Mouse (Mus musculus): ENCODE measurements around the gene Adat1. TPM values are rescaled to one million over a fixed set of nuclear protein-coding genes. Genes with fewer than 3 reads are reported as not detected.
A peak's percentile ranks its signal among the peaks of the same experiment; 100 is the strongest.

Gene Adat1
- polyA plus RNA-seq, 1 experiment from 2014 or later, result 8.9 TPM

GRCm38 (mm10) chr8:111932580-111933336 is 59.3 kb downstream of the Adat1 start:
- WGBS, result 28% methylated on average over 19 of the region's 19 CpGs
- Histone ChIP-seq H3K9ac (peak overlapping the region; percentile 87), H3K4me2 (peak overlapping the region; percentile 87), H3K4me3 (peak overlapping the region; percentile 60), H3K4me1 (peaks cover 12% of the 10 kb centered on the region), H3K27ac (peak overlapping the region; percentile 94), H3K36me3 (replicated peaks) (no peaks in the 10 kb centered on the region), H3K27me3 (replicated peaks) (no peaks in the 10 kb centered on the region), H3K9me3 (no peaks in the 10 kb centered on the region)
- no peak for ATAC-seq (replicated peaks)

GRCm38 (mm10) chr8:111931721-111932120 is 60.4 kb downstream of the Adat1 start:
- no peak overlapping the region for H3K9ac ChIP-seq
- H3K9me3 ChIP-seq, result no peaks in the 10 kb centered on the region
- H3K4me2 ChIP-seq, result no peak overlapping the region
- H3K4me1 ChIP-seq, result peaks cover 12% of the 10 kb centered on the region
- H3K27ac ChIP-seq, result no peak overlapping the region
- H3K4me3 ChIP-seq, result no peak overlapping the region
- 79% methylated on average over 16 of the region's 16 CpGs for WGBS
- no peaks in the 10 kb centered on the region for H3K36me3 ChIP-seq (replicated peaks)
- H3K27me3 ChIP-seq (replicated peaks), result no peaks in the 10 kb centered on the region
- no peak for ATAC-seq (replicated peaks)

GRCm38 (mm10) chr8:111929648-111930344 is 62.3 kb downstream of the Adat1 start:
- 73% methylated on average over 8 of the region's 8 CpGs for WGBS
- Histone ChIP-seq H3K4me2 (no peak overlapping the region), H3K4me1 (peaks cover 12% of the 10 kb centered on the region), H3K27me3 (replicated peaks) (no peaks in the 10 kb centered on the region), H3K27ac (no peak overlapping the region), H3K4me3 (no peak overlapping the region), H3K9me3 (no peaks in the 10 kb centered on the region), H3K9ac (no peak overlapping the region), H3K36me3 (replicated peaks) (no peaks in the 10 kb centered on the region)
- no peak for ATAC-seq (replicated peaks)

GRCm38 (mm10) chr8:111924976-111925375 is 67.1 kb downstream of the Adat1 start:
- no peak overlapping the region for H3K27ac ChIP-seq
- no peaks in the 10 kb centered on the region for H3K36me3 ChIP-seq (replicated peaks)
- H3K9ac ChIP-seq, result no peak overlapping the region
- no peaks in the 10 kb centered on the region for H3K9me3 ChIP-seq
- no peaks in the 10 kb centered on the region for H3K4me1 ChIP-seq
- H3K4me2 ChIP-seq, result no peak overlapping the region
- H3K27me3 ChIP-seq (replicated peaks), result no peaks in the 10 kb centered on the region
- 87% methylated on average over 7 of the region's 7 CpGs for WGBS
- H3K4me3 ChIP-seq, result no peak overlapping the region
- ATAC-seq (replicated peaks), result no peak

GRCm38 (mm10) chr8:111923383-111923804 is 68.7 kb downstream of the Adat1 start:
- Histone ChIP-seq H3K4me2 (no peak overlapping the region), H3K27me3 (replicated peaks) (no peaks in the 10 kb centered on the region), H3K9ac (no peak overlapping the region), H3K4me3 (no peak overlapping the region), H3K4me1 (no peaks in the 10 kb centered on the region), H3K36me3 (replicated peaks) (no peaks in the 10 kb centered on the region), H3K9me3 (no peaks in the 10 kb centered on the region), H3K27ac (no peak overlapping the region)
- 33% methylated on average over 10 of the region's 10 CpGs for WGBS
- ATAC-seq (replicated peaks), result no peak

GRCm38 (mm10) chr8:111920971-111921370 is 71.1 kb downstream of the Adat1 start:
- ATAC-seq (replicated peaks), result no peak
- no peak overlapping the region for H3K27ac ChIP-seq

GRCm38 (mm10) chr8:111919663-111920062 is 72.4 kb downstream of the Adat1 start:
- H3K4me3 ChIP-seq, result no peak overlapping the region
- 87% methylated on average over 2 of the region's 2 CpGs for WGBS
- no peaks in the 10 kb centered on the region for H3K4me1 ChIP-seq
- H3K4me2 ChIP-seq, result no peak overlapping the region
- no peak overlapping the region for H3K27ac ChIP-seq
- H3K9me3 ChIP-seq, result no peaks in the 10 kb centered on the region
- 0 out of 2 replicates have a peak, but pooled peaks cover 3% of the 10 kb centered on the region for H3K36me3 ChIP-seq (replicated peaks)
- H3K27me3 ChIP-seq (replicated peaks), result no peaks in the 10 kb centered on the region
- no peak overlapping the region for H3K9ac ChIP-seq
- no peak for ATAC-seq (replicated peaks)

More at GRCm38 (mm10) chr8:111920971-111921370, 71.1 kb downstream of the Adat1 start:
- H3K4me1 ChIP-seq, result no peaks in the 10 kb centered on the region
- H3K4me3 ChIP-seq, result no peak overlapping the region
- H3K4me2 ChIP-seq, result no peak overlapping the region
- no peaks in the 10 kb centered on the region for H3K9me3 ChIP-seq
- H3K27me3 ChIP-seq (replicated peaks), result no peaks in the 10 kb centered on the region
- H3K36me3 ChIP-seq (replicated peaks), result 0 out of 2 replicates have a peak, but pooled peaks cover 3% of the 10 kb centered on the region
- WGBS, result 92% methylated on average over 4 of the region's 4 CpGs
- no peak overlapping the region for H3K9ac ChIP-seq

Other genes starting within 250 kb of the Adat1 start
- gene Bcar1, start 248.5 kb downstream of the Adat1 start, polyA plus RNA-seq (2015; fragmentation: Nextera tagmentation; extraction: Ambion mirVana), result 51.9 and 55.8 TPM in 2 replicates
- 210 and 216 TPM in 2 replicates for gene Cfdp1, start 138.0 kb downstream of the Adat1 start, polyA plus RNA-seq (2015; fragmentation: Nextera tagmentation; extraction: Ambion mirVana)
- 3.7 and 3.8 TPM in 2 replicates for gene Tmem170, start 115.6 kb downstream of the Adat1 start, polyA plus RNA-seq (2015; fragmentation: Nextera tagmentation; extraction: Ambion mirVana)
- 4.0 and 4.6 TPM in 2 replicates for gene Chst5, start 81.9 kb downstream of the Adat1 start, polyA plus RNA-seq (2015; fragmentation: Nextera tagmentation; extraction: Ambion mirVana)
- gene Tmem231, start 58.4 kb downstream of the Adat1 start, polyA plus RNA-seq (2015; fragmentation: Nextera tagmentation; extraction: Ambion mirVana), result 20.4 and 20.5 TPM in 2 replicates
- 430 and 438 TPM in 2 replicates for gene Gabarapl2, start 51.6 kb downstream of the Adat1 start, polyA plus RNA-seq (2015; fragmentation: Nextera tagmentation; extraction: Ambion mirVana)
- 157 TPM in 2 replicates for gene Kars, start 19.0 kb upstream of the Adat1 start, polyA plus RNA-seq (2015; fragmentation: Nextera tagmentation; extraction: Ambion mirVana)
- 70.0 and 72.1 TPM in 2 replicates for gene Terf2ip, start 19.1 kb upstream of the Adat1 start, polyA plus RNA-seq (2015; fragmentation: Nextera tagmentation; extraction: Ambion mirVana)
- gene Gm6793, start 22.7 kb upstream of the Adat1 start, polyA plus RNA-seq (2015; fragmentation: Nextera tagmentation; extraction: Ambion mirVana), result 1.0 and 1.4 TPM in 2 replicates